Mouse (Mus musculus): ENCODE results near the gene Dusp11. TPM values are rescaled to one million over a fixed set of nuclear protein-coding genes. Genes with fewer than 3 reads are reported as not detected.
"Not testable (repeated sequence)": the region's sequence is repeated elsewhere in the genome, so short reads cannot be mapped to it uniquely, and the experiment has no call there.

Gene Dusp11
- total and polyA plus RNA-seq, 3 experiments, result 26.0 to 41.8 (median 38.0) TPM

DNA sequence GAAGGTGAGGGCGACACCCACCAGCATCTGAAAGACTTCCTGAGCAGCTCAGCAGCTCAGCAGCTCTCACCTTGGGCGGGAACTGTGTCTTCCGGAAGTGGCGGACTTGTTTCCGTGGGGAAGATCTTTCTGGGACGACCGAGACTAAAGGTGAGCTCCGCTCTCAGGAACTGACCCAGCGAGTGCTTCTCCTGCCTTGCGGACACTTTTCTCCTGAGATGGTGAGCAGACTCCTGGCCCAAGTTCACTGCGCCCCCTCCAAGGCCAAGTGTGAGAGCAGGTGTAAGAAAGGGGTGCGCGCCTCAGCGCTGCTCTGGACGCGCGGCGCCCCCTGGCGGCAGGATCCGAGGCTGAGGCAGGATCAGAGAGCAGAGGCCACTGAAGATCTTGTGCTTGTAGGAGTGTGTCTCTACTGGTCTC is 56.8 kb downstream of the Dusp11 start, which contains the start of gene Nat8f4:
Gene Nat8f4, minus strand, starts transcription at position 243 of the 420 bp plus-strand sequence.
- Histone ChIP-seq H3K4me3 (peak within 1 kb of the TSS; percentile 47), H3K9ac (ENCODE audit: low read depth, low read length) (peak within 1 kb of the TSS; percentile 64)
- peak; percentile 85 for TF ChIP-seq CTCF (IDR thresholded peaks at IDR 0.05)
- H3K27ac ChIP-seq; H3K4me1 ChIP-seq (ENCODE audit: control insufficient read depth, insufficient read depth, low read length); H3K79me2 ChIP-seq (replicated peaks; ENCODE audit: control insufficient read depth, insufficient read depth, low read length); H3K27me3 ChIP-seq (ENCODE audit: control insufficient read depth, insufficient read depth, low read length); H3K36me3 ChIP-seq (ENCODE audit: control insufficient read depth, insufficient read depth, low read length): not testable (repeated sequence)
- peak; percentile 76 to 82 for DNase-seq
- WGBS, result 12% methylated on average over 20 of the region's 20 CpGs
- intact Hi-C loops (cut with DNase I), result loop anchor here (5.0 kb wide), 2 partner anchors 252 to 317 kb away; partner anchors contain the start of gene Alms1

DNA sequence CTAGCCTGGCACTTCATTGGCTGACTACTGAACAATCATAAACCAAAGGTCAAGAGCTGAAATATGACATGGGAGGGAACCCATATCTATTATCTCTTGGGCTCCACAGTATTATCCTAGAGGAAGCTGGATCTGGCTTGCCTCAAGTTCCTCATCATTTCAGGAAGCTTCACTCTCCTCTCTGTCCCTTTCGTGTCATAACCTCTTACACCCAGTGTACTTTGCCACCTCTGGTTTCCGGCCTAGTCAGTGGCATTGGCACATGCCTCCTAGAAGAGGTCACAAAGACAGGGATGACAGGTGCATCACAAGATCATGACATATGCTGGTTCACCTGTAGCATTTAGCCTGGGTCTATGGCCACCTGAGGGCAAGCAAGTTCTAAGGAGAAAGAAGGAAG is 59.2 kb downstream of the Dusp11 start:
- H3K27me3 ChIP-seq (ENCODE audit: control insufficient read depth, insufficient read depth, low read length), result no peaks in the 10 kb centered on the region
- H3K27ac ChIP-seq, result no peak overlapping the region
- DNase-seq, result no peak
- H3K9ac ChIP-seq (ENCODE audit: low read depth, low read length), result no peak overlapping the region
- H3K36me3 ChIP-seq (ENCODE audit: control insufficient read depth, insufficient read depth, low read length), result no peaks in the 10 kb centered on the region
- TF ChIP-seq EP300 (IDR thresholded peaks at IDR 0.05; ENCODE audit: insufficient read depth, low read depth, low read length) (no peak), CTCF (IDR thresholded peaks at IDR 0.05) (no peak), POLR2A (IDR thresholded peaks at IDR 0.05; ENCODE audit: insufficient read depth, low read depth, low read length) (no peak)
- H3K4me1 ChIP-seq (ENCODE audit: control insufficient read depth, insufficient read depth, low read length), result peaks cover 2% of the 10 kb centered on the region; the same call in 1 of the 2 replicates
- H3K79me2 ChIP-seq (replicated peaks; ENCODE audit: control insufficient read depth, insufficient read depth, low read length), result no peaks in the 10 kb centered on the region
- WGBS, result 89% methylated on average over 2 of the region's 2 CpGs
- intact Hi-C loops (cut with DNase I), result loop anchor here (5.0 kb wide), 1 partner anchor 250 kb away; no protein-coding TSS in a partner anchor
- no peak overlapping the region for H3K4me3 ChIP-seq

DNA sequence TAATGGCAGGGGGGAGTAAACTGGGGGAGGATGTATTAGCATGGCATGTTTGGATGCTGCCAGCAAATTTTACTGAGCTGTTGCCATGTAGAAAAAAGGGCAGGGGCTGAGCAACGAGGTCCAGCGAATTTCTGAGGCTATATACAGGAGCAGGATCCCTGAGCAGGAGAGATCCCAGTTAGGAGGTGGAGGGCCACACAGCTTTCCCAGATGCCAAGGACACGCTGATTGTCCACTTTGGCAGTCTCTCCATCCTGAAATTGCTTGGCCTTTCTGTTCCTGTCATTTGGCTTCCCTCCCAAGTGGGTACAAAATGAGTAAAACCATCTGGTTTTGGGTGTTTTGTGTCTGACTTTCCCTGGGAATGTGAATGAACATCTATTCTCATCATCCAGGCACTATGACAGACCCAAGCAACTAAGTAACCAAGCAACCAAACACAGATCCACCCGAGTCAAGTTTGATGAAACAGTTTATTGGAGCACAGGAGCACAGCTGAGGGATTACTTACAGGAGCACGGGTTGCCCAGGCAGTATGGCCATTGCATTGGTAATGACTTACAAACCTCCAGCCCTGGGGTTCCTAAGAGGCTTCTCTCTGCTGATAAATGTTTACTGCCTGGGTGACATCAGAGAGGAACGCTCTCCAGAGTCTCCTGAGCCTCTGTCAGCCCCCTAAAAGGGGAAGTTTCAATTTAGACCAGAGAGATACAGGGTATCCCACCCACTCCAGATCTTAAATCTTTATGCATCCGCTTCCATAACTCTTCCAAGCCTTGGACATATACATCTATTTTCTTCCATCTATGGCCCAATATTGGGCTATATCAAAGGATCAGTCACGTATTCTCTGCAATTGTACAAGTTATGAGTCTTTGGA is 62.6 kb downstream of the Dusp11 start:
- not testable (repeated sequence) for DNase-seq; H3K9ac ChIP-seq (ENCODE audit: low read depth, low read length); H3K27me3 ChIP-seq (ENCODE audit: control insufficient read depth, insufficient read depth, low read length); H3K4me1 ChIP-seq (ENCODE audit: control insufficient read depth, insufficient read depth, low read length); H3K79me2 ChIP-seq (replicated peaks; ENCODE audit: control insufficient read depth, insufficient read depth, low read length); H3K36me3 ChIP-seq (ENCODE audit: control insufficient read depth, insufficient read depth, low read length); H3K4me3 ChIP-seq; H3K27ac ChIP-seq
- intact Hi-C loops (cut with DNase I), result loop anchor here (5.0 kb wide), 1 partner anchor 67 kb away; the partner anchor contains the start of gene Nat8
- WGBS, result 74% methylated on average over 7 of the region's 8 CpGs

DNA sequence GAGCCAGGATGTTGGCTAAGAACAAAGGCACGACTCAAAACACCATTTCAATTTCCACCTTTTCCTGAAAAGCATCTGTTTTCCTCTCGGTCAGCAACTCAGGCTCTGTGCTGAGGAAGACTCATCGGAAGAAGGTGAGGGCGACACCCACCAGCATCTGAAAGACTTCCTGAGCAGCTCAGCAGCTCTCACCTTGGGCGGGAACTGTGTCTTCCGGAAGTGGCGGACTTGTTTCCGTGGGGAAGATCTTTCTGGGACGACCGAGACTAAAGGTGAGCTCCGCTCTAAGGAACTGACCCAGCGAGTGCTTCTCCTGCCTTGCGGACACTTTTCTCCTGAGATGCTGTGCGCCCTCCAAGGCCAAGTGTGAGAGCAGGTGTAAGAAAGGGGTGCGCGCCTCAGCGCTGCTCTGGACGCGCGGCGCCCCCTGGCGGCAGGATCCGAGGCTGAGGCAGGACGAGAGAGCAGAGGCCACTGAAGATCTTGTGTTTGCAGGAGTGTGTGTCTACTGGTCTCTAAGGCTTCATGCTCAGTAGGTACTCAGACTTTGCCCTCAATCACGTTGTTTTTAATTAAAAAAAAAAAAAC is 66.3 kb downstream of the Dusp11 start:
- not testable (repeated sequence) for H3K9ac ChIP-seq (ENCODE audit: low read depth, low read length); H3K27ac ChIP-seq; H3K79me2 ChIP-seq (replicated peaks; ENCODE audit: control insufficient read depth, insufficient read depth, low read length); H3K4me1 ChIP-seq (ENCODE audit: control insufficient read depth, insufficient read depth, low read length); H3K27me3 ChIP-seq (ENCODE audit: control insufficient read depth, insufficient read depth, low read length); H3K4me3 ChIP-seq; H3K36me3 ChIP-seq (ENCODE audit: control insufficient read depth, insufficient read depth, low read length)
- peak in 1 of 2 experiments; percentile 33 for DNase-seq
- 63% methylated on average over 25 of the region's 25 CpGs for WGBS
- intact Hi-C loops (cut with DNase I), result loop anchor here (5.0 kb wide), 1 partner anchor 63 kb away; the partner anchor contains the start of gene Nat8
- TF ChIP-seq CTCF (IDR thresholded peaks at IDR 0.05), result peak; percentile 73

Other genes starting within 250 kb of the Dusp11 start
- under 1 TPM in 1 of 2 experiments, not detected in 1; 0.13 TPM for gene Nat8f7, start 248.5 kb downstream of the Dusp11 start, total RNA-seq (2021)
- gene Nat8f7, start 248.5 kb downstream of the Dusp11 start, polyA plus RNA-seq (2012; rRNA removed), result 0.47 and 0.62 TPM in 2 replicates
- gene Nat8f3, start 195.9 kb downstream of the Dusp11 start, total RNA-seq (2021), result not detected
- 0.64 and 2.7 TPM in 2 replicates for gene Nat8f3, start 195.9 kb downstream of the Dusp11 start, polyA plus RNA-seq (2012; rRNA removed)
- gene Nat8f6, start 140.7 kb downstream of the Dusp11 start, total RNA-seq (2021), result under 1 TPM in 1 of 2 experiments, not detected in 1; 0.18 TPM
- gene Nat8f6, start 140.7 kb downstream of the Dusp11 start, polyA plus RNA-seq (2012; rRNA removed), result 0.29 and 0.73 TPM in 2 replicates
- not detected for gene Nat8f5, start 140.7 kb downstream of the Dusp11 start, total RNA-seq (2021)
- not detected in 2 replicates for gene Nat8f5, start 140.7 kb downstream of the Dusp11 start, polyA plus RNA-seq (2012; rRNA removed)
- gene Nat8, start 129.6 kb downstream of the Dusp11 start, total RNA-seq (2021), result not detected
- not detected in 2 replicates for gene Nat8, start 129.6 kb downstream of the Dusp11 start, polyA plus RNA-seq (2012; rRNA removed)
- under 1 TPM in 1 of 2 experiments, not detected in 1; 0.13 TPM for gene Nat8f2, start 92.5 kb downstream of the Dusp11 start, total RNA-seq (2021)
- gene Nat8f2, start 92.5 kb downstream of the Dusp11 start, polyA plus RNA-seq (2012; rRNA removed), result 0.15 TPM in 1 of 2 replicates, not detected in the other
- gene Nat8f4, start 56.8 kb downstream of the Dusp11 start, total RNA-seq (2021), result under 1 TPM; 0.73 to 0.76 TPM
- gene Nat8f4, start 56.8 kb downstream of the Dusp11 start, polyA plus RNA-seq (2012; rRNA removed), result 0.66 and 1.5 TPM in 2 replicates
- 10 to 100 TPM; 11.0 to 14.1 TPM for gene Tprkb, start 49.8 kb downstream of the Dusp11 start, total RNA-seq (2021)
- 12.2 and 15.5 TPM in 2 replicates for gene Tprkb, start 49.8 kb downstream of the Dusp11 start, polyA plus RNA-seq (2012; rRNA removed)
- 1 to 10 TPM; 2.0 to 2.1 TPM for gene Nat8f1, start 46.0 kb downstream of the Dusp11 start, total RNA-seq (2021)
- gene Nat8f1, start 46.0 kb downstream of the Dusp11 start, polyA plus RNA-seq (2012; rRNA removed), result 5.1 and 6.1 TPM in 2 replicates
- not detected for gene Figla, start 54.5 kb upstream of the Dusp11 start, total RNA-seq (2021)
- not detected in 2 replicates for gene Figla, start 54.5 kb upstream of the Dusp11 start, polyA plus RNA-seq (2012; rRNA removed)
- under 1 TPM; 0.16 to 0.39 TPM for gene Add2, start 67.0 kb upstream of the Dusp11 start, total RNA-seq (2021)
- 0.25 and 0.47 TPM in 2 replicates for gene Add2, start 67.0 kb upstream of the Dusp11 start, polyA plus RNA-seq (2012; rRNA removed)
- 1 to 10 TPM; 1.0 to 1.6 TPM for gene Tgfa, start 233.6 kb upstream of the Dusp11 start, total RNA-seq (2021)
- 0.80 and 1.0 TPM in 2 replicates for gene Tgfa, start 233.6 kb upstream of the Dusp11 start, polyA plus RNA-seq (2012; rRNA removed)